Mouse (Mus musculus): ENCODE results near the gene Gm10717.
"Not testable (repeated sequence)": the region's sequence is repeated elsewhere in the genome, so short reads cannot be mapped to it uniquely, and the experiment has no call there.

Gene Gm10717

DNA sequence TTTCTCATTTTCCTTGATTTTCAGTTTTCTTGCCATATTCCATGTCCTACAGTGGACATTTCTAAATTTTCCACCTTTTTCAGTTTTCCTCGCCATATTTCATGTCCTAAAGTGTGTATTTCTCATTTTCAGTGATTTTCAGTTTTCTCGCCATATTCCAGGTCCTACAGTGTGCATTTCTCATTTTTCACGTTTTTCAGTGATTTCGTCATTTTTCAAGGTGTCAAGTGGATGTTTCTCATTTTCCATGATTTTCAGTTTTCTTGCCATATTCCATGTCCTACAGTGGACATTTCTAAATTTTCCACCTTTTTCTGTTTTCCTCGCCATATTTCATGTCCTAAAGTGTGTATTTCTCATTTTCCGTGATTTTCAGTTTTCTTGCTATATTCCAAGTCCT lies 436 bp downstream of the Gm10717 start:
- DNase-seq (ENCODE audit: low spot score in 2 of 2): peak; percentile 76 to 85

DNA sequence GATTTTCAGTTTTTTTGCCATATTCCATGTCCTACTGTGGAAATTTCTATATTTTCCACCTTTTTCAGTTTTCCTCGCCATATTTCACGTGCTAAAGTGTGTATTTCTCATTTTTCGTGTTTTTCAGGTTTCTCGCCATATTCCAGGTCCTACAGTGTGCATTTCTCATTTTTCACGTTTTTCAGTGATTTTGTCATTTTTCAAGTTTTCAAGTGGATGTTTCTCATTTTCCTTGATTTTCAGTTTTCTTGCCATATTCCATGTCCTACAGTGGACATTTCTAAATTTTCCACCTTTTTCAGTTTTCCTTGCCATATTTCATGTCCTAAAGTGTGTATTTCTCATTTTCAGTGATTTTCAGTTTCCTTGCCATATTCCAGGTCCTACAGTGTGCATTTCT lies 919 bp downstream of the Gm10717 start:
- DNase-seq (ENCODE audit: low spot score in 2 of 2): not testable (repeated sequence)

DNA sequence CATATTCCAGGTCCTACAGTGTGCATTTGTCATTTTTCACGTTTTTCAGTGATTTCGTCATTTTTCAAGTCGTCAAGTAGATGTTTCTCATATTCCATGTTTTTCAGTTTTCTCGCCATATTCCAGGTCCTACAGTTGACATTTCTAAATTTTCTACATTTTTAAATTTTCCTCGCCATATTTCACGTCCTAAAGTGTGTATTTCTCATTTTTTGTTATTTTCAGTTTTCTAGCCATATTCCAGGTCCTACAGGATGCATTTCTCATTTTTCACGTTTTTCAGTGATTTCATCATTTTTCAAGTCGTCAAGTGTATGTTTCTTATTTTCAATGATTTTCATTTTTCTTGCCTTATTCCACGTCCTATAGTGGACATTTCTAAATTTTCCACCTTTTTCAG lies 1.5 kb downstream of the Gm10717 start:
- not testable (repeated sequence) for DNase-seq (ENCODE audit: low spot score in 2 of 2)

DNA sequence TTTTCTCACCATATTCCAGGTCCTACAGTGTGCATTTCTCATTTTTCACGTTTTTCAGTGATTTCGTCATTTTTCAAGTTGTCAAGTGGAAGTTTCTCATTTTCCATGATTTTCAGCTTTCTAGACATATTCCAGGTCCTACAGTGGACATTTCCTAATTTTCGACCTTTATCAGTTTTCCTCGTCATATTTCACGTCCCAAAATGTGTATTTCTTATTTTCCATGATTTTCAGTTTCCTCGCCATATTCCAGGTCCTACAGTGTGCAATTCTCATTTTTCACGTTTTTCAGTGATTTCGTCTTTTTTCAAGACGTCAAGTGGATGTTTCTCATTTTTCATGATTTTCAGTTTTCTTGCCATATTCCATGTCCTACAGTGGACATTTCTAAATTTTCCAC lies 2.0 kb downstream of the Gm10717 start:
- DNase-seq (ENCODE audit: low spot score in 2 of 2): not testable (repeated sequence)

DNA sequence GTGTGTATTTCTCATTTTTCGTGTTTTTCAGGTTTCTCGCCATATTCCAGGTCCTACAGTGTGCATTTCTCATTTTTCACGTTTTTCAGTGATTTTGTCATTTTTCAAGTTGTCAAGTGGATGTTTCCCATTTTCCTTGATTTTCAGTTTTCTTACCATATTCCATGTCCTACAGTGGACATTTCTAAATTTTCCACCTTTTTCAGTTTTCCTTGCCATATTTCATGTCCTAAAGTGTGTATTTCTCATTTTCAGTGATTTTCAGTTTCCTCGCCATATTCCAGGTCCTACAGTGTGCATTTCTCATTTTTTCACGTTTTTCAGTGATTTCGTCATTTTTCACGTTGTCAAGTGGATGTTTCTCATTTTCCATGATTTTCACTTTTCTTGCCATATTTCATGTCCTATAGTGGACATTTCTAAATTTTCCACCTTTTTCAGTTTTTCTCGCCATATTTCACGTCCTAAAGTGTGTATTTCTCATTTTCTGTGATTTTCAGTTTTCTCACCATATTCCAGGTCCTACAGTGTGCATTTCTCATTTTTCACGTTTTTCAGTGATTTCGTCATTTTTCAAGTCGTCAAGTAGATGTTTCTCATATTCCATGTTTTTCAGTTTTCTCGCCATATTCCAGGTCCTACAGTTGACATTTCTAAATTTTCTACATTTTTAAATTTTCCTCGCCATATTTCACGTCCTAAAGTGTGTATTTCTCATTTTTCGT lies 4.2 kb downstream of the Gm10717 start:
- peak in 1 of 2 experiments; percentile 26 for DNase-seq (ENCODE audit: low spot score in 2 of 2)

DNA sequence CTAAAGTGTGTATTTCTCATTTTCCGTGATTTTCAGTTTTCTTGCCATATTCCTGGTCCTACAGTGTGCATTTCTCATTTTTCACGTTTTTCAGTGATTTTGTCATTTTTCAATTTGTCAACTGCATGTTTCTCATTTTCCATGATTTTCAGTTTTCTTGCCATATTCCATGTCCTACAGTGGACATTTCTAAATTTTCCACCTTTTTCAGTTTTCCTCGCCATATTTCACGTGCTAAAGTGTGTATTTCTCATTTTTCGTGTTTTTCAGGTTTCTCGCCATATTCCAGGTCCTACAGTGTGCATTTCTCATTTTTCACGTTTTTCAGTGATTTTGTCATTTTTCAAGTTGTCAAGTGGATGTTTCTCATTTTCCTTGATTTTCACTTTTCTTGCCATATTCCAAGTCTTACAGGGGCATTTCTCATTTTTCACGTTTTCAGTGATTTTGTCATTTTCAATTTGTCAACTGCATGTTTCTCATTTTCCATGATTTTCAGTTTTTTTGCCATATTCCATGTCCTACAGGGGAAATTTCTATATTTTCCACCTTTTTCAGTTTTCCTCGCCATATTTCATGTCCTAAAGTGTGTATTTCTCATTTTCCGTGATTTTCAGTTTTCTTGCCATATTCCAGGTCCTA lies 5.6 kb downstream of the Gm10717 start:
- DNase-seq (ENCODE audit: low spot score in 2 of 2): not testable (repeated sequence)

DNA sequence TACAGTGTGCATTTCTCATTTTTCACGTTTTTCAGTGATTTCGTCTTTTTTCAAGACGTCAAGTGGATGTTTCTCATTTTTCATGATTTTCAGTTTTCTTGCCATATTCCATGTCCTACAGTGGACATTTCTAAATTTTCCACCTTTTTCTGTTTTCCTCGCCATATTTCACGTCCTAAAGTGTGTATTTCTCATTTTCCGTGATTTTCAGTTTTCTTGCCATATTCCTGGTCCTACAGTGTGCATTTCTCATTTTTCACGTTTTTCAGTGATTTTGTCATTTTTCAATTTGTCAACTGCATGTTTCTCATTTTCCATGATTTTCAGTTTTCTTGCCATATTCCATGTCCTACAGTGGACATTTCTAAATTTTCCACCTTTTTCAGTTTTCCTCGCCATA lies 9.1 kb downstream of the Gm10717 start, which contains the start of gene Gm17535:
TSS of gene Gm17535 (plus strand) at position 301 of the 400 bp plus-strand sequence.
- not testable (repeated sequence) for DNase-seq (ENCODE audit: low spot score in 2 of 2)

DNA sequence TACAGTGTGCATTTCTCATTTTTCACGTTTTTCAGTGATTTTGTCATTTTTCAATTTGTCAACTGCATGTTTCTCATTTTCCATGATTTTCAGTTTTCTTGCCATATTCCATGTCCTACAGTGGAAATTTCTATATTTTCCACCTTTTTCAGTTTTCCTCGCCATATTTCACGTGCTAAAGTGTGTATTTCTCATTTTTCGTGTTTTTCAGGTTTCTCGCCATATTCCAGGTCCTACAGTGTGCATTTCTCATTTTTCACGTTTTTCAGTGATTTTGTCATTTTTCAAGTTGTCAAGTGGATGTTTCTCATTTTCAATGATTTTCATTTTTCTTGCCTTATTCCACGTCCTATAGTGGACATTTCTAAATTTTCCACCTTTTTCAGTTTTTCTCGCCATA lies 11.4 kb downstream of the Gm10717 start, which contains the start of gene Gm10715:
TSS of gene Gm10715 (plus strand) at position 301 of the 400 bp plus-strand sequence.
- DNase-seq (ENCODE audit: low spot score in 2 of 2): not testable (repeated sequence)

DNA sequence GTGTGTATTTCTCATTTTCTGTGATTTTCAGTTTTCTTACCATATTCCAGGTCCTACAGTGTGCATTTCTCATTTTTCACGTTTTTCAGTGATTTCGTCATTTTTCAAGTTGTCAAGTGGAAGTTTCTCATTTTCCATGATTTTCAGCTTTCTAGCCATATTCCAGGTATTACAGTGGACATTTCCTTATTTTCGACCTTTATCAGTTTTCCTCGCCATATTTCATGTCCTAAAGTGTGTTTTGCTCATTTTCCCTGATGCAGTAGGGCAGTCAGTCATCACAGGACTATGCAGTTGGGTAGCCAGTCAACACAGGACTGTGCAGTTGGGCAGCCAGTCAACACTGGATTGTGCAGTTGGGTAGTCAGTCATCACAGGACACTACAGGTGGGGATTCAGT lies 12.9 kb downstream of the Gm10717 start:
- DNase-seq (ENCODE audit: low spot score in 2 of 2): not testable (repeated sequence)
